26 mouse cellular contexts compared by ENCODE assay signal in the genomic region with DNA sequence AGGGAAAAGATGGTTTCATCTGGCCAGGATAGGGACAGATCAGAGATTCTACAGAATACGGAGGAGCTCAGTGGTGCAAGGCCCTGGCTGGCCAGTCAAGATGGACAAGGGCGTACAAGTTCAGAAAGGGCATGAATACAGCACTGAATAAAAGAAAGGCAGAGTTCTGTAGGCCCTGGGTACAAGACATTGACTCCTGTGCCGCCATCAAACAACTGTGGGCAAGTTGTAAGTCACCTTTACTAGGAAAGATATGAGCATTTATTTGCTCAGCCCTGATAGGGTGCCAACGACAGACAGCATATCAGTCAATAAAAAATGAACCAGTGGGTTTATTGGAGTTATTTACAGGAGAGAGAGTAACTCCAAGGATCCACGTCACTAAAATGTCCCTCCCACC.
"Had no signal": no experiment of that assay in that cellular context is flagged by ENCODE, and none has a peak within 500 bp of the region (broad histone marks: within the 10 kb centered on the region; RNA-seq: fewer than 3 reads in every experiment).

No protein-coding gene starts in this region.

- ATAC-seq: forebrain, embryonic 13.5 days; forebrain, embryonic 14.5 days; forebrain, embryonic 15.5 days; forebrain, embryonic 16.5 days; forebrain, postnatal 0 days had no signal

- DNase-seq: cerebellum, adult 18-20 months; cerebellum, adult 2 months; cerebellum, adult 8-10 months; cerebellum, adult 9-10 months; cerebellum, adult 9-11 months; cerebellum, postnatal 25 days; cerebellum, postnatal 36 days; embryo, embryonic 11 days; forebrain, postnatal 0 days; gastrocnemius, adult 2 months; gastrocnemius, postnatal 10 days; gastrocnemius, postnatal 14 days; gastrocnemius, postnatal 25 days; gastrocnemius, postnatal 36 days; heart, adult 2 months had no signal

- H3K27me3 ChIP-seq: embryonic facial prominence, embryonic 12.5 days; embryonic facial prominence, embryonic 13.5 days; embryonic facial prominence, embryonic 15.5 days; forebrain, embryonic 12.5 days; forebrain, embryonic 13.5 days; forebrain, embryonic 15.5 days had no signal

- H3K9me3 ChIP-seq: embryonic facial prominence, embryonic 10.5 days; embryonic facial prominence, embryonic 12.5 days; embryonic facial prominence, embryonic 13.5 days; embryonic facial prominence, embryonic 15.5 days; forebrain, embryonic 10.5 days; forebrain, embryonic 12.5 days; forebrain, embryonic 13.5 days; forebrain, embryonic 15.5 days had no signal

- H3K4me3 ChIP-seq: embryonic facial prominence, embryonic 10.5 days; embryonic facial prominence, embryonic 12.5 days; embryonic facial prominence, embryonic 13.5 days; embryonic facial prominence, embryonic 15.5 days; erythroblast, embryonic 14.5 days; forebrain, embryonic 10.5 days; forebrain, embryonic 12.5 days; forebrain, embryonic 13.5 days; forebrain, embryonic 15.5 days; gastrocnemius, adult 2 months; heart, adult 2 months had no signal

- H3K9ac ChIP-seq: embryonic facial prominence, embryonic 12.5 days; embryonic facial prominence, embryonic 13.5 days; embryonic facial prominence, embryonic 15.5 days; forebrain, embryonic 12.5 days; forebrain, embryonic 13.5 days; forebrain, embryonic 15.5 days; forebrain, postnatal 0 days had no signal

- H3K27ac ChIP-seq: embryonic facial prominence, embryonic 10.5 days; embryonic facial prominence, embryonic 12.5 days; embryonic facial prominence, embryonic 13.5 days; embryonic facial prominence, embryonic 15.5 days; forebrain, embryonic 10.5 days; forebrain, embryonic 12.5 days; forebrain, embryonic 13.5 days; forebrain, embryonic 15.5 days; gastrocnemius, adult 2 months; heart, adult 2 months had no signal

- H3K4me2 ChIP-seq: embryonic facial prominence, embryonic 12.5 days; embryonic facial prominence, embryonic 13.5 days; embryonic facial prominence, embryonic 15.5 days; forebrain, embryonic 12.5 days; forebrain, embryonic 13.5 days; forebrain, embryonic 15.5 days had no signal

- H3K36me3 ChIP-seq: embryonic facial prominence, embryonic 10.5 days; embryonic facial prominence, embryonic 12.5 days; embryonic facial prominence, embryonic 13.5 days; embryonic facial prominence, embryonic 15.5 days; forebrain, embryonic 10.5 days; forebrain, embryonic 12.5 days; forebrain, embryonic 15.5 days had no signal

- H3K4me1 ChIP-seq: embryonic facial prominence, embryonic 10.5 days; embryonic facial prominence, embryonic 12.5 days; embryonic facial prominence, embryonic 13.5 days; embryonic facial prominence, embryonic 15.5 days; forebrain, embryonic 12.5 days had no signal
